Mouse (Mus musculus) T-helper 17 cell (primary cell): ENCODE results near the gene Meaf6.

ENCODE experiments used
- in situ Hi-C, 2 experiments: fragments of 300-600 bp; cut with MboI, MseI; formaldehyde crosslinking; loops; 1 replicate in 1 of 2; 2 replicates in 1 of 2; pipeline ENCODE4 v1.15.1; 2025; ENCODE audit warnings: high pct_unique_total_duplicates in 2 of 2

Meaf6 gene

GRCm38 (mm10) chr4:125114638-125115037 lies 29.7 kb downstream of the Meaf6 start:
- in situ Hi-C loops: no loop called here

DNA sequence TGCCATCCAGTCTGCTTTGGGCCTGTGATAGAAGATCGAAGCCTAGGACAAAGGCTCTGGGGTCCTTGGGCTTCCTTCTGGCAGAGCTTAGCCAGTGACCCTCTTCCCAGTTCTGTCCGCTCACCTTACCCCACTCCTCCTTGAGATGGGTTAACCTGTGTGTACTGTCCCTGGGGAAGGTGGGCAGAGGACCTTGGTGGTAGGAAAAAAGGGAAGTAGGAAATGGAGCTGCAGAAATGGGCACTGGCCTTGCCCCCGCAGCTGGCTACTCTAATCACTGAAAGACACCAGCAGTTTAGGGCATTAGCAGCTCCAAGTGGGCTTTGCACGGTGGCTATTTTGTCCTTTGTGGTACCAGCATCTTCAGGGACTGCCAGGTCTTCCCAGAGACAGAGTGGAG lies 30.1 kb downstream of the Meaf6 start:
- in situ Hi-C loops: no loop called here

DNA sequence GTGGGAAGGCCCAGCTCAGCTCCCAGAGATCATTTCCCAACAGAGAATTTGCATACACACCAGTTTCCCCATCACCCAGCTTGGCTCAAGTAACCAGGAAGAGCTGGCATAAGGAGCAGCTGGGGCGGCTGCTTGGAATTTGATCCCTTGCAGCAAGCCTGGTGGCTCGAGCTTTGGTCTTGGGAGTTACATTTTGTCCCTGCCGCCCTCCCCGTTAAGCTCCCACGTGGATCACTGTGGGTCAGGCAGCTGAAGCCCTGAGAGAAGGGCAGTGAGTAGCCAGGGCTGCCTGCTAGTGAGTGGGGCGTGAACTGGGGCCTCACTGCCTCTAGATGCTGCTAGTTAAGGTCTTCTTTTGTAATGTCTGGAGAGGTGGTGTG lies 30.8 kb downstream of the Meaf6 start:
- in situ Hi-C loops: no loop called here

DNA sequence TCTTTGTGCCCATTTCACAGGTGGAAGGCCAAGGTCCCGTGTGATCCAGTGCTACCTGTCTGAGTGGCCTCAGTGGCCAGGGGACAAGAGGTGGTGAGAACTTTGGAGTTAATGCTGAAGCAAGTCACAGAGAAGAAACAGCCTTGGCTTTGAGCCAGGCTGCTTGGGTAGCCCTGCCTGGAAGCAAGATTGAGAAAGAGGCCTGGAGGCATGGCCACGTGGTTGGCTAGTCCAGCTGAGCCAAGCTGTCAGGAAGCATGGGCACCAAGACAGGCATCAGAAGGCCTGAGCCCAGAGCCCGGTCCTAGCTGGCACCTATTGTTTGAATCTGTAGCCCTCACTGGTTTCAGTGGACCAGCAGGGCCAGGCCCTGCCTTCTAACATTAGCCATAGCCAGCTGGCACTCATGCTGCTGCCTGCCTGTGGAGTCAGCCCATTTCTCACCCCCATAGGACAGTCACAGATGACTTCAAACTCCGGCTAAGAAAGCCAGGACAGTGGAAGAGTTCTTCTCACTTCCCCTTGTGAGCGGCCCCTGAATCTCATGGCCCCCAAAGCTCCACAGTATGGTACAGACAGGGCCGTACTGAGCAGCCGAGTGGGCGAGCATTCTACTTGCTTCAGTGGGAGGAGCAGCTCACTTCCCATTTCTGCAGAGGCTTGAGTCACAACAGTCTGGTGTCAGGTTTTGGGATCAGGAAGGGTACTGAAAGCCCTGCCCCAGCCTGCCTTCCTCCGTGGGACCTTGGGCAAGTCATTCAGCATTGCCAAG lies 31.3 kb downstream of the Meaf6 start:
- in situ Hi-C loops: no loop called here

GRCm38 (mm10) chr4:125116929-125117328 lies 32.0 kb downstream of the Meaf6 start:
- in situ Hi-C loops: no loop called here

GRCm38 (mm10) chr4:125117902-125118320 lies 33.0 kb downstream of the Meaf6 start:
- in situ Hi-C loops: no loop called here

- in situ Hi-C loops: no loop called here
Measured at GRCm38 (mm10) chr4:125119070-125119469, 34.1 kb downstream of the Meaf6 start.

- in situ Hi-C loops: loop anchor here in 1 of 2 experiments (10.0 kb wide), 1 partner anchor 1905 kb away; the partner anchor contains the start of gene Sfpq
Measured at GRCm38 (mm10) chr4:125119721-125120120, 34.8 kb downstream of the Meaf6 start.

DNA sequence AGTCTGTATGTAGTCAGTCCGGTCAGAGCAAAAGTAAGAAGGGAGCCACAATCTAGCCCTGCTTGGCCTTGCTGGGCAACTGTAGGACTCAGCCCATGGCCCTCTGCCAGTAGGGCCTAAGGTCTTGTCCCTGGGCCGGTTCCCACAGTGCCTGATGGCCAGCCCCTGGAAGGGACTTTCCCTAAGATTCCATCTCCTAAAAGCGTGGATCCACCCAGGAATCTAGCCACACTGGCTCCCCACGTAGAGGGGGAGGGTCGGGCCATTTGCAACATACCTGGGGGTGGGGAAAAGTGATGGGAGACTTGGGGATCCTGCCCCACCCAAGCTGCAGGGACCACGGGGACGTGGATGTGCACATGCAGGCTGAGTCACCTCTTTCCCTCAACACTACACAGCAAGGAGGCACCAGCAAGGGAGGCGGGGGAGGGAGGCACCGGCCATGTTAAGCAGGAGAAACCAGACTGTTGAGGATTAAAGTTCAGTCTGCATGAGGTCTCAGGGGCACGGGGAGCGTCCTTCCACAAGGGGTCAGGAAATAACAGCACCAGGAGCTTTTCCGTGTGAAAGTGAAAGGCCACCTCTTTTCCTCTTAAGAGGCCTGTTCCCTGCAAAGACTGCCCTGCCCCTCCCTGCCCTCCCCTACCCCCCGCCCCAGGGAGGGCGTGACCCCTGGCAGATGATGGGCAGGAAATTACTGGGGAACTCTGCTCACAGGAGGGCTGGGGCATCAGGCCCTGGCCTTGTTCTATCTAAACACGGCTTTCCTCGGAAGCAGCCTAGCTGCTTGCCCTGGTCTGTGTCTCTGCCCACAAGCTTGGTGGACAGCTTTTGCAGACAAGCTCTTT lies 37.7 kb downstream of the Meaf6 start:
- in situ Hi-C loops: loop anchor here in 1 of 2 experiments (10.0 kb wide), 1 partner anchor 1902 kb away; the partner anchor contains the start of gene Sfpq

- in situ Hi-C loops: loop anchor here in 1 of 2 experiments (10.0 kb wide), 1 partner anchor 1902 kb away; the partner anchor contains the start of gene Sfpq
Measured at GRCm38 (mm10) chr4:125123279-125123671, 38.3 kb downstream of the Meaf6 start.

GRCm38 (mm10) chr4:125124424-125125209 lies 39.7 kb downstream of the Meaf6 start:
- in situ Hi-C loops: loop anchor here (5.0 to 25.0 kb wide), 4 partner anchors 417 to 1900 kb away; partner anchors contain the start of genes 4930535I16Rik (in 2 of the 2), Rragc (in 2 of the 2), Mycbp (in 1 of the 2) and Sfpq (in 1 of the 2)

DNA sequence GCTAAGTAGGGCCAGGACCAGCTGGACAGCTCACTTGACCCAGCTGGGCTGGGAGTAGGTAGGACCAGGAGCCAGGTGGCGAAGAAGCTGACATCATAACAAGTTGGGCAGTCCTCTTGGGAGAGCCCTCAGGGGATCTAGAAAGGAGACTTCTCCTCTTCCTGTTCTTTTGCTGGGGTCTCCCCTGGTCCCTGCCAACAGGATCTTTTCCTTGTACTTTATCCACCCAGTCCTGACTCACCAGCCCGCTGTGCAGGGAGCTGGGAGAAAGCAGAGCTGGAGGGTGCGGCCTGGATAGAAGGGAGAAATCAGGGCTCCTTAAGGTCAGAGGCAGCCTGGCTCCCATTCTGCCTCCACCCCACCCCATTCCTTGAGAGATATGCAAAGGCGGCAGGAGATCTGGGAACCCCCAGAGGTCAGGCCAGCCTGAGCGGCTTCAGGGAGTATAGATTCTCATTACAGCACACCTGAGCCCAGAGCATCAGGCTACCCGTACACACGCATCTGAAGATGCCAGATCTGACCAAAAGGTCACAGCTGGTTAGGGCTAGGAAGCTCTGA lies 40.5 kb downstream of the Meaf6 start:
- in situ Hi-C loops: loop anchor here (5.0 to 25.0 kb wide), 4 partner anchors 418 to 1899 kb away; partner anchors contain the start of genes 4930535I16Rik (in 2 of the 2), Rragc (in 2 of the 2), Mycbp (in 1 of the 2) and Sfpq (in 1 of the 2)

DNA sequence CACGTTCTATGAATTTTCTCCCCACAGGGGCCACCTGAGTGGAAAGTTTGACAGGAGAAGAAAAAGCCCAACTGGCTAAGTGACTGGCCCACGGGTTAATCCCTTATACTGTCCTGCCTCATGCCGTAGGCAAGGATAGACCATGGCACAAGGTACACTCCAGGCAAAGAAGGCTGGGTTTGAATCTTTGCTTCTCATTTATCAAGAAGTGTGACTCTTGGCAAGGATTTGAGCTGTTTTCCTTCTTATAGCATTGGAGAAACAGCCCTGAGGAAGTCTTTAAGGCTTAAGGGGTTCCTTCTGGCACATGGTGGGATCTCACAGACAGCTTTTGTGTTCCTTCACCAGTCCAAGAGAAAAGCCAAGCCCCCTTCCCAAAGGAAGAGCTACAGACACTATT lies 41.3 kb downstream of the Meaf6 start:
- in situ Hi-C loops: loop anchor here (5.0 to 25.0 kb wide), 4 partner anchors 419 to 1899 kb away; partner anchors contain the start of genes 4930535I16Rik (in 2 of the 2), Rragc (in 2 of the 2), Mycbp (in 1 of the 2) and Sfpq (in 1 of the 2)

- in situ Hi-C loops: loop anchor here (5.0 to 25.0 kb wide), 4 partner anchors 419 to 1898 kb away; partner anchors contain the start of genes 4930535I16Rik (in 2 of the 2), Rragc (in 2 of the 2), Mycbp (in 1 of the 2) and Sfpq (in 1 of the 2)
Measured at GRCm38 (mm10) chr4:125126761-125127160, 41.8 kb downstream of the Meaf6 start.

- in situ Hi-C loops: loop anchor here (5.0 to 25.0 kb wide), 4 partner anchors 420 to 1897 kb away; partner anchors contain the start of genes 4930535I16Rik (in 2 of the 2), Rragc (in 2 of the 2), Mycbp (in 1 of the 2) and Sfpq (in 1 of the 2)
Measured at GRCm38 (mm10) chr4:125127305-125128084, 42.6 kb downstream of the Meaf6 start, which contains the start of gene Zc3h12a. TSS of gene Zc3h12a (minus strand) at chr4:125127840.

GRCm38 (mm10) chr4:125131493-125131892 lies 46.6 kb downstream of the Meaf6 start:
- in situ Hi-C loops: loop anchor here in 1 of 2 experiments (25.0 kb wide), 1 partner anchor 1219 kb away; the partner anchor contains the start of genes 4930535I16Rik, Mycbp and Rragc

GRCm38 (mm10) chr4:125132394-125132793 lies 47.5 kb downstream of the Meaf6 start:
- in situ Hi-C loops: loop anchor here in 1 of 2 experiments (25.0 kb wide), 1 partner anchor 1220 kb away; the partner anchor contains the start of genes 4930535I16Rik, Mycbp and Rragc

GRCm38 (mm10) chr4:125134192-125134591 lies 49.3 kb downstream of the Meaf6 start:
- in situ Hi-C loops: loop anchor here in 1 of 2 experiments (25.0 kb wide), 1 partner anchor 1222 kb away; the partner anchor contains the start of genes 4930535I16Rik, Mycbp and Rragc

DNA sequence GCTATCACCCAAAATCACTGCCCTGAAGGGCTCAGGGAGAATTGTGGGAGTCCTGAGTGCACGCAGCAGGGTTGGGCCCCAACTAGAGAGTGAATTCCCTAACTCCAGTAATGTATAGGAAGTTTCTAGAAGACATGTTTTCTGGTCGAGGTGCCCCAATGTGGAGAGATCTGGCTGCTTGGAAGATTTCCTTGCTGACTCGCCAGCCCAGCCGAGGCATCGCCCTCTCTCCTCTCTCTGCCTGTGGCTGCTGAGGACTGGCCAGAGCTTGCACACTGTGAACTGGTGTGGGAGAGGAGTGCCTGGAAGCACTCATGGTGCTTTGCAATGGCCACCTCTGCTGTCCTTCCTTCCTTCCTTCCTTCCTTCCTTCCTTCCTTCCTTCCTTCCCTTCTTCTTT lies 49.7 kb downstream of the Meaf6 start:
- in situ Hi-C loops: loop anchor here in 1 of 2 experiments (25.0 kb wide), 1 partner anchor 1222 kb away; the partner anchor contains the start of genes 4930535I16Rik, Mycbp and Rragc
